Mouse (Mus musculus): Measurements from ENCODE around the gene Smpd2. TPM values are rescaled to one million over a fixed set of nuclear protein-coding genes. Genes with fewer than 3 reads are reported as not detected.

The Smpd2 gene
- total and polyA plus RNA-seq, 3 experiments, result 8.9 to 15.4 (median 11.3) TPM

- H3K9me3 ChIP-seq (replicated peaks; ENCODE audit: low read length), result no peaks in the 10 kb centered on the region
- TF ChIP-seq ZNF384 (IDR thresholded peaks at IDR 0.05; ENCODE audit: low read depth, low read length) (no peak), BHLHE40 (IDR thresholded peaks at IDR 0.05; ENCODE audit: low read depth, low read length) (peak; percentile 56), IRF4 (IDR thresholded peaks at IDR 0.05; ENCODE audit: low read depth, low read length) (peak; percentile 81), NELFE (IDR thresholded peaks at IDR 0.05; ENCODE audit: low read depth, low read length) (no peak), UBTF (IDR thresholded peaks at IDR 0.05; ENCODE audit: low read depth, low read length) (no peak), NRF1 (IDR thresholded peaks at IDR 0.05; ENCODE audit: low read depth, low read length) (no peak), POLR2A (IDR thresholded peaks at IDR 0.05; ENCODE audit: low read depth, low read length) (no peak), RCOR1 (conservative IDR thresholded peaks at IDR 0.05; ENCODE audit: low read depth, low read length) (no peak), USF1 (IDR thresholded peaks at IDR 0.05; ENCODE audit: low read depth, low read length) (no peak), KAT2A (IDR thresholded peaks at IDR 0.05; ENCODE audit: insufficient replicate concordance, low read length) (no peak), ETS1 (conservative IDR thresholded peaks at IDR 0.05; ENCODE audit: low read depth, low read length) (peak; percentile 31), PAX5 (IDR thresholded peaks at IDR 0.05; ENCODE audit: low read length) (no peak), ELF1 (IDR thresholded peaks at IDR 0.05; ENCODE audit: low read depth, low read length) (no peak), RAD21 (IDR thresholded peaks at IDR 0.05; ENCODE audit: low read depth, low read length) (no peak), EP300 (IDR thresholded peaks at IDR 0.05; ENCODE audit: low read length) (peak; percentile 71), CHD2 (IDR thresholded peaks at IDR 0.05; ENCODE audit: low read length) (no peak), ZC3H11A (IDR thresholded peaks at IDR 0.05; ENCODE audit: low read depth, low read length) (no peak), MYC (IDR thresholded peaks at IDR 0.05; ENCODE audit: low read depth, low read length) (no peak)
- H3K27me3 ChIP-seq (replicated peaks), result no peaks in the 10 kb centered on the region
- H3K36me3 ChIP-seq (replicated peaks in 1 of 2; ENCODE audit: control insufficient read depth in 1 of 2, insufficient read depth in 1 of 2, low read length in 1 of 2), result peaks cover 31 to 74% of the 10 kb centered on the region in 2 experiments
- dilution Hi-C loops (cut with MboI; ENCODE audit: extremely low pct_ligation_motif_present, extremely low pct_unique_long_range_greater_than_20kb, low sequenced_read_pairs) (no loop called here), in situ Hi-C loops (cut with MboI; ENCODE audit: low pct_ligation_motif_present, low pct_unique_long_range_greater_than_20kb, low sequenced_read_pairs) (no loop called here)
- no peak overlapping the region for H3K4me3 ChIP-seq (replicated peaks in 1 of 3; ENCODE audit: low read depth in 2 of 3, low read length in 2 of 3, poor library complexity in 1 of 3)
- H3K9ac ChIP-seq (ENCODE audit: insufficient read depth, low read depth), result no peak overlapping the region
- peaks cover 7 to 77% of the 10 kb centered on the region in 2 experiments for H3K4me1 ChIP-seq (ENCODE audit: control insufficient read depth in 1 of 2, insufficient read depth in 2 of 2)
- H3K4me2 ChIP-seq (ENCODE audit: insufficient read depth, low read depth, poor library complexity, severe bottlenecking), result peak overlapping the region; percentile 44; the same call in 1 of the 2 replicates
- H3K79me2 ChIP-seq (replicated peaks; ENCODE audit: control insufficient read depth, extremely low read depth, insufficient read depth, poor library complexity, severe bottlenecking), result peaks cover 33% of the 10 kb centered on the region
- no peak overlapping the region for H3K27ac ChIP-seq (ENCODE audit: insufficient read depth, low read depth)
- DNase-seq (ENCODE audit: extremely low read depth), result peak; percentile 66
Observed at GRCm38 (mm10) chr10:41529972-41530371, 39.8 kb upstream of the Smpd2 start.

- Histone ChIP-seq H3K36me3 (replicated peaks in 1 of 2; ENCODE audit: control insufficient read depth in 1 of 2, insufficient read depth in 1 of 2, low read length in 1 of 2) (peaks cover 28 to 64% of the 10 kb centered on the region in 2 experiments), H3K9ac (ENCODE audit: insufficient read depth, low read depth) (no peak overlapping the region), H3K4me1 (ENCODE audit: control insufficient read depth in 1 of 2, insufficient read depth in 2 of 2) (peaks cover 17 to 80% of the 10 kb centered on the region in 2 experiments), H3K9me3 (replicated peaks; ENCODE audit: low read length) (no peaks in the 10 kb centered on the region), H3K27me3 (replicated peaks) (no peaks in the 10 kb centered on the region), H3K4me2 (ENCODE audit: insufficient read depth, low read depth, poor library complexity, severe bottlenecking) (no peak overlapping the region), H3K27ac (ENCODE audit: insufficient read depth, low read depth) (no peak overlapping the region), H3K79me2 (replicated peaks; ENCODE audit: control insufficient read depth, extremely low read depth, insufficient read depth, poor library complexity, severe bottlenecking) (peaks cover 56% of the 10 kb centered on the region), H3K4me3 (replicated peaks in 1 of 3; ENCODE audit: low read depth in 2 of 3, low read length in 2 of 3, poor library complexity in 1 of 3) (no peak overlapping the region)
- no peak for DNase-seq (ENCODE audit: extremely low read depth)
- in situ Hi-C loops (cut with MboI; ENCODE audit: low pct_ligation_motif_present, low pct_unique_long_range_greater_than_20kb, low sequenced_read_pairs) (no loop called here), dilution Hi-C loops (cut with MboI; ENCODE audit: extremely low pct_ligation_motif_present, extremely low pct_unique_long_range_greater_than_20kb, low sequenced_read_pairs) (no loop called here)
- TF ChIP-seq NRF1 (IDR thresholded peaks at IDR 0.05; ENCODE audit: low read depth, low read length) (no peak), NELFE (IDR thresholded peaks at IDR 0.05; ENCODE audit: low read depth, low read length) (no peak), UBTF (IDR thresholded peaks at IDR 0.05; ENCODE audit: low read depth, low read length) (no peak), POLR2AphosphoS2 (IDR thresholded peaks at IDR 0.05; ENCODE audit: low read depth, low read length) (no peak), BHLHE40 (IDR thresholded peaks at IDR 0.05; ENCODE audit: low read depth, low read length) (no peak), TCF12 (IDR thresholded peaks at IDR 0.05; ENCODE audit: low read depth, low read length) (no peak), TBP (conservative IDR thresholded peaks at IDR 0.05; ENCODE audit: low read depth, low read length) (no peak), E2F4 (IDR thresholded peaks at IDR 0.05; ENCODE audit: insufficient replicate concordance, low read depth, low read length) (no peak), ZC3H11A (IDR thresholded peaks at IDR 0.05; ENCODE audit: low read depth, low read length) (no peak), USF1 (IDR thresholded peaks at IDR 0.05; ENCODE audit: low read depth, low read length) (no peak), RAD21 (IDR thresholded peaks at IDR 0.05; ENCODE audit: low read depth, low read length) (no peak), MAX (IDR thresholded peaks at IDR 0.05; ENCODE audit: low read length) (no peak), ELF1 (IDR thresholded peaks at IDR 0.05; ENCODE audit: low read depth, low read length) (no peak)
Observed at GRCm38 (mm10) chr10:41525696-41526095, 35.5 kb upstream of the Smpd2 start.

Measured in CH12.LX (cell line).